Mouse (Mus musculus) olfactory bulb, adult 2 months (tissue): ENCODE results near the gene Slc44a3.

Source experiments
- CTCF ChIP-seq: fragments of 200-500 bp; IDR thresholded peaks from 2 replicates; pipeline ENCODE4 v1.5.1; 2012; ENCODE audit warnings: low read depth, mild to moderate bottlenecking, low read length, moderate library complexity; ENCODE audit not compliant: insufficient read depth
- POLR2A ChIP-seq: fragments of 200-500 bp; IDR thresholded peaks from 2 replicates; pipeline ENCODE4 v1.6.1; 2012; ENCODE audit warnings: mild to moderate bottlenecking, low read depth, low read length, moderate library complexity; ENCODE audit not compliant: insufficient read depth

DNA sequence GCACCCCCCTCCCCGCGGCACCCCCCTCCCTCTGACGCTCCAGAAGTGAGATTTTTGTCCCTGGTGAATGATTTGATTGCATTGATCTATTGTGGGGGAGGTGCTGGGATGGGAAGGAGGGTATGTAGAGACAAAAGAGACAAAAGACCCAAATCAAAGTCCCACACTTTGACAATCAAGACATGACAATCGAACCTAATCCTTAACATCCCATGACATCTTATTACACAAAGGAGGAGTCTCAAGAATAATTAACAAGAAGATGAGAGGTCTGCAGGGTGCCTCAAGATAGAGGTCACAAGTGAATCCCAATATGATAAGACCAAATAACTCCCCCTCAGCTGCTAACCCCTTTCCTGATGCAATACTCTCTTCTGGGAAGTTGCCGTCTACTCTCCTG, 37.6 kb upstream of the Slc44a3 start:
- TF ChIP-seq CTCF (no peak), POLR2A (no peak)
